Mouse (Mus musculus) cerebellum, adult 9-10 months (tissue): ENCODE measurements around the gene Snapc1.

Source experiments
- DNase-seq: peaks from one replicate; pipeline ENCODE4 v3.0.0; 2022

The Snapc1 gene

DNA sequence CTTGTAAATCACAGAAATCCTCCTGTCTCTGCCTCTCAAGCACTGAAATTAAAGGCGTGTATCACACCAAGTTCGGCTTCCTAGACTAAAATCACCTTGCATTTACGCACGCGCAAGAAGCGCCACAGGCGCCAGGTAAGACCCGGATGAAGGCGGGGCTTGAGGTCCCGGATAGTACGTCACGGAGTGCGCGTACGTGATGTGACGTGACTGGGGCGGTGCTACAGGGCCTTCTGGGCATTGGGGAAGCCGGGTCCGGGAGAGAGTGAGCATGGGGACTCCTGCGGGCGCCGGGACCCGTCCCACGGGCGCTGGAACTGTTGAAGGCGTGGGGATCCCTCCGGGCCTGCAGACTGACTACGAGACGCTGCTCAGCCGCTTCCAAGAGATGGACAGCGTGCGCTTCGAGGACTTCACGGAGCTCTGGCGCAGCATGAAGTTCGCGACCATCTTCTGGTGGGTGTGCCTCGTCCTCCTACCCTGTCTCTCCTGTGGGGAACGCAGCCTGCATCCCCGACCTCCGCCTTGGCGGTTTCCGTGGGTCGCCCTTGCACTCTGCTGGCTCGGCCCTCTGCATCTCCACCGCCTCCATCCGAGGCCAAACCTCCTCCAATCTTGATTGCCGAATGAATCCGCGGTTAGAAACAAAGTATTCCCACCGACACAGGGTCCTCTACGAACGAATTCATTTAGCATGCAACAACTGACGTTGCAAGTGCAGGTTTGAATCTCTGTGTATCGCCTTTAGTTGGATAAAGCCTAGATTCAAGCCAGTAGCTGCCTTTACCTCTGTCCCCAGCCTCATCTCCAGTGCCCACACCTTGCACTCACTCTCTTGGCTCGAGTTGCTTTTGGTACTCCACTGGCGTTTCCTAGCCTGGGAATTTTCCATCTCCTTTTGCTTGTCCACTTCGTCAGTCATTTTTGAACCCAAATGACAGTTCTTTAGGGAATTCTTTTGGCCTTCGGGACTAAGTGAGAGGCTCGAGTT is at the start of gene Snapc1:
Snapc1 (plus strand) TSS at position 191 of the 991 bp plus-strand sequence.
- DNase-seq, result peak; percentile 98

DNA sequence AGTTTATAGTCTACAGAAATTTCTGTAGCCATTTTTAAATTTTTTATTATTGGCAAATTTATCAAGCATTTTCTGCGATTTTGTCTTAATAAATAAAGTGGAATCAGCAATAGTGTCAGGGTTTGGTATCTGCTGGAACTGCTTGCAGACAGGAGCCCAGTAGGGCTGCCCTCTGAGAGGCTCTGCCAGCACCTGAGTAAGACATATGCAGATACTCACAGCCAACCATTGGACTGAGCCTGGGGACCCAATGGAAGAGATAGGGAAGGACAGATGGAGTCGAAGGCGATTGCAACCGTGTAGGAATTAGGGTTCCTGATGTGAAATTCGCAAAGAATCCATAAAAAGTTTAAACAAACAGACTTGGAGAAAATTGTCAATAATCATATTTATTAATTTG is 45.8 kb upstream of the Snapc1 start:
- peak; percentile 52 for DNase-seq

DNA sequence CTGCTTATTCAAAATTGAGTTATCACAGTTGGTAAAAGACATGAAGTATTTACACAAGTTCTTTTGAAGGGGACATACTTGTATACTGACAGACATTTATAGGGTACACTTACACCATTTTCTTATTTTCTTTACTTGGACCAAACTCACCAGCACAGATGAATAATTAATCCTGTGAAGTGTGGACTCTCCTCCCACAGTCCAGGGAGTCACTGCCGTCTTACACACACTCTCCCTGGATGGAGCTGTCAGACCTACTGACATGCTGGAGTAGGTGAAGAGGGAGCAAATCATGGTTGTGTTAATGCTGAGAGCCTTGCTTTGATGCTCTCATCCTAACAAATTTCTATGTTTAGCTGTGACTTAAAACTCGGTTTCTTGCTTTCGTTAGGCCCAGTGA is 34.0 kb upstream of the Snapc1 start:
- no peak for DNase-seq

DNA sequence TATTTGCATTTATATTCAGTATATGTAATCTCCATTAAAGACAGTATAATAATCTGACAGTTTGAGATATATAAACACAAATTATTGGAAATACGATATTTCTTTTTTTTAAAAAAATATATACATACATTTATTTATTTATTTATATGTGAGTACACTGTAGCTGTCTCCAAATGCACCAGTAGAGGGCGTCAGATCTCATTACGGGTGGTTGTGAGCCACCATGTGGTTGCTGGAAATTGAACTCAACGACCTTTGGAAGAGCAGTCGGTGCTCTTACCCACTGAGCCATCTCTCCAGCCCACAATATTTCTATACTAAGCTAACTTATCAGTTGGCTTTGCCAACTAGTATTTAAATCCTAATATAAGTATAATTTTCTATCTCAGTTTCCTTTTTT is 33.0 kb upstream of the Snapc1 start:
- DNase-seq, result no peak

DNA sequence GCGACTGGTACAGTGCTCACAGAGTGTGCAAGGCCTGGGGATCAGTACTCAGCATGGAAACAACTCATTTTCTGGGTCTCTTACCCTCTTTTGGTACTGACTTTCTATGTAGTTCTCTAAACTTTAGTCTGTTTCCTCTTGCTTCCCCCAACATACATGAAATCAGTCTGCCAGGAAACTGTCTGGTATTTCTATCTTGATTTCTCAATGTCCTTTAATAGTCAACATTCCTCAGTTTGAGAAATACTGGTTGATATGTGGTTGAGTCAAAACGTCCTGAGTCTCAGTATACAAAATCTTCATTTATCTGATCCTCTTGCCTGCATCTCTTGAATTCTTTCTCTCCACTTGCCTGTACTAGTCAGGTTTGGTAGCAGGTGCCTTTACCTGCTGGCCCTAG is 29.8 kb upstream of the Snapc1 start:
- no peak for DNase-seq

DNA sequence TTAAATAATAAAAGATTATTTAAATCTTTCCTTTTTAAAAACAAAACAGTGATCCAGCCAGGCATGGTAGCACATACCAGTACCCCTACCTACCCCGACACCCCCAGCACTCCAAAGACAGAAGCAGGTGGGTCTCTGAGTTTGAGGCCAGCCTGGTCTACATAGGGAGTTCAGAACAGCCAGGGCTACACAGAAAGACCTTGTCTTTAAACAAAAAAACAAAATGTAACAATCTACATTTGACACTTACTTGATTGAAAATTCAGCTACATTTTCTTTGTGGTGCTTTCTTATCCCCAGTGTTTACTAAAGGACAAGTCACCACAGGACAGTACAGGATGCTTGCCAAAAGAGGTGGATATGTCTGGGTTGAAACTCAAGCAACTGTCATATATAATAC is 26.9 kb upstream of the Snapc1 start, which contains the start of gene Gm49321:
Gm49321 (plus strand) TSS at position 301 of the 400 bp plus-strand sequence.
- no peak for DNase-seq

DNA sequence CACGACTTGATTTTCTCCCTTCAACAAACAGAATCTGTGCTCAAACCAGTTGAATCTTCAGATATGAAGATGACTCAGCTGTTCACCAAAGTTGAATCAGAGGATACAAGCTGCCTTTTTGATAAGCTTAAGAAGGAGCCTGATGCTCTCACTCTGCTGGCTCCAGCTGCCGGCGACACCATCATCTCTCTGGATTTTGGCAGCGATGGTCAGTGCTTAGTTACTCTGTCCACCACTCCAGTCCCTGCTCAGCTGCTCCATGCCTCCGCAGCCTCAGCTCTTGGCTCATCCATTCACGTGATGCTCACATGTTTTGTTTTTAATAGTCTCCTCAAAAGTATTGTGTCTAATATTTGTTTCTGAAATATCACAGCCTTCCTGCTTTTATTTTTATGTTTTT is 24.7 kb upstream of the Snapc1 start:
- no peak for DNase-seq

DNA sequence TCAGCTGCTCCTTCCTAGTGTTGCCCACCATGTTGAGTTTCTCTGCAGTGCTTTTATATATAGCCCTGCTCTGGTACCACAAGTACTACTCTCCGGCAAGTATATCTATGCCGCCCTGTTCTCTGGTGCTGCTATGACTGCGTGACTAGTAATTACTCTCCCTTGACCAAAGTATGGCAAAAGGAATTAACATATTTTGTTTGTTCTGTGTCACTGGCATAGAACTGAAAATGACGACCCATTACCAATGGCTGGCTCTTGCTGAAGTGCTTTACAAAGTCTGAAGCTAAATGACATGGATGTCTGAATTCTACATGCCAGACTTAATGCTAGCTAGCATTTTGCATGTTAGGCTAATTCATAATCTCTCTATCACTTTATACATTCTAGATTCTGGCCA is 15.9 kb upstream of the Snapc1 start:
- no peak for DNase-seq

DNA sequence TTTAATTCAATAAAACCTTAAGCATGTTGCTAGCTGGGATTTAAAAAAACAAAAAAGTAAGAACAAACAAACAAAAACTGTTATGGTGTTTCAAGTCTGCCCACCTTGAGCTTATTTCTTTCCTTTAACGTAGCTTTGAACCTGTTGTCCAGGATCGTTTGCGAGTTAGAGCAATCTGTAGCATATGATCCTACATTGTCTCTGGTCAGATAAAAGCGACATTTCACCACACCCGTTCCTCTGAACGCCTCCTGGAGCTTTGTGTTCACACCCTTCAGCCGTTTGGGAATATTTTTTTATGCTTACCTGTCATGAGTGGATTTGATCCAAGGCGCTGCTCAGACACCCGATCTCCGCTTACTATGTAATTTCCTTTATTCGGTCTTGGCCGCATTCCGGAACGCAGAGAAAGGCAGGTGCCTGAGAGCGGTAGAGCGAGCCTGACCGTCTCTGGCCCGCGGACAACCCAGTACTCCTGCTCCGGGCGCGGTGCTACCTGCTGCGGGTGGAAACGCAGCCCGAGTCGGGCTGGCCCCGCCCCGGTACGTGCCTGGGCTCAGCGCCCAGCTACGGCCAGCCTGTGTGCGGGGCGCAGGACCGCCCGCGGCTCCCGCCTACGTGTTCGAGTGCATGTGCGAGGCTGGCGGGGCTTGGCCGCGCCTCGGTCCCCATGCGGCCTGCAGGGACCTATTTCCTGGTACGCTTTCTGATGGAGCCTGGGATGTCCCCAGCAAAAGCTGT is 14.8 kb upstream of the Snapc1 start:
- DNase-seq, result peak; percentile 86

DNA sequence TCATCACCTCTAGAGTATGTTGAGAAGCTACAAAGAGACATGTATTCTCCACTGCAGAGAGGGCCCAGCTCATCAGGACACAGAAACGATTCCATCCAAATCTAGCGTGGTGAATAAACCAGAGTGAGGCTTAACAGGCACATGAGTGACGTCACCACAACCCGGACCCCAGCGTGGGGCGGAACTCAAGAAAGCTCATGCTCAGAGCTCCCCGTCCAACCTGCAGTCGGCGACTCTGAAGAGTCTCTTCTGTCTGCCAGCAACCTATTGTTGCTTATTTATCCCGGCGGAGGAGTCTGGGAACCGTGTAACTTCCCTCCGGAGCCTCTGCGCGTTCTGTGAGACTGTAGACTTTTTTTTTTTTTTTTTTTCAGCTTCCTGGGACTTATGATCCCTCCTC is 11.4 kb upstream of the Snapc1 start:
- peak; percentile 46 for DNase-seq

DNA sequence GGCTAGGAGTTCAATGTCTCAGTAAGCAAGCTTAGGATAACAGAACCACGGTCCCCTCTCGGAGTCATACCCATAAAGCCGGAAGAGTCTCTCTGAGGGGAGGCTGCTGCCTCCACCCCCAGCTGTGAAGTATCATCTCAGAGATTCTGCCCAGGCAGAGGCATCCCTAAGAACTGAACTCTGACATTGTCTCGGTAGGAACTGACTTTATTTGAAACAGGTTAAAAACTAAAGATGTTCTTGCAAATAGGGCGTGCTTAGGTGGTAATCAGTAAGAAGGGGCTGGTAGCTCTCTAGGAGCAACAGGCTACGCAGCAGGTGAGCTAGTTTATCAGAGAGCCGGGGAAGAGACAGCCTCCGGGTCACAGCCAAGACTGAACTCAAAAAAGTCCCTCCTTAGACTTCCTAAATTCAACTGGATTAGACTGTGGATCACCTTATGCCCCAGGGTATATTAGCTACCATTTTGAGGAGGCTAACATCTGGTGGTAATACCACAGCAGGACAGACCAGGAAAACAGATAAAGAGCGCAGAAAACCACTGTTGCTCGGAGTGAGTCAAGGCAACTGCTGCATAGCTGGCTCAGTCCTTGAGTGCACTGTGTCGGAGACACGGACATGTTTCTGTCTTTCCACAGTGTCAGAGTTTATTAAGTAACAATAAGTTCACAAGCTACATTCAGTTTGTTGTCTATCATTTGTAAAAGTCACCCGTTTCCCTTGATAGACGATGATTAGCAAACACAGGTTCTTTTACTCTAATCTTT is 10.7 kb upstream of the Snapc1 start:
- DNase-seq, result peak; percentile 21

DNA sequence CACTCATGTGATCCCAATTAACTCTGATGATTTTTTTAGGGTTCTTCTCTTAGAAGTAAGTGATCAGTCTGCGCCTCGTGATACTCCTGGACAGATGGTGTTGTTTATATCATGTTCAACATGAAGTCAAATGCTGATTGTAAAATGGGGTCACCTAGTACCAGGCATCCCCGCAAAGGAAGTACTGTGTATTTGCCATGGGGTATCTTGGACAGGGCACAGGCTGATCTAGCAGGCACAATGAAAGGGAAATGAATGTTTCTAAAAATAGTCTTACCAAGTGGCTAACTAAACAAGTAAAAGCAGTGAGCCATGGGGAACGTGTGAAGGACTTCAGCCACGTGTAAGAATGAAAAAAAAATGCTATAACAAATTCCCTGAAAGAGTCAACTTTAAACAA is 9.5 kb upstream of the Snapc1 start:
- DNase-seq, result peak; percentile 69

DNA sequence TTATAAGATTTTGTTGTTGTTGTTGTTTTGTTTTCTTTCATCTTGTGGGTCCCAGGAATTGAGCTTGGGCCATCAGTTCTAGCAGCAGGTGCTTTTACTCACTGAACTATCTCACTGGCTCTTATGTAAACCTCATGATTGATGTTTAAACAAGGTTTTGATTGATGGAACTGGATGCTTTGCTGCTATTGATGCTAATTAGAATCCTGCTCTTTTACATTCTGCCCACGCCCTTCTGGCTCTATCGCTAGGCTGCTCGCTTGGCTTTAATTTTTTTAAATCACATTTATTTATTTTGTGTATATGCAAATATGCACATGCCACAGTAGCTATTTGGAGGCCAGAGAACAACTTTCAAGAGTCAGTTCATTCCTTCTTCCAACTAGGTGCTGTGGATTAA is 6.6 kb upstream of the Snapc1 start:
- DNase-seq, result no peak

DNA sequence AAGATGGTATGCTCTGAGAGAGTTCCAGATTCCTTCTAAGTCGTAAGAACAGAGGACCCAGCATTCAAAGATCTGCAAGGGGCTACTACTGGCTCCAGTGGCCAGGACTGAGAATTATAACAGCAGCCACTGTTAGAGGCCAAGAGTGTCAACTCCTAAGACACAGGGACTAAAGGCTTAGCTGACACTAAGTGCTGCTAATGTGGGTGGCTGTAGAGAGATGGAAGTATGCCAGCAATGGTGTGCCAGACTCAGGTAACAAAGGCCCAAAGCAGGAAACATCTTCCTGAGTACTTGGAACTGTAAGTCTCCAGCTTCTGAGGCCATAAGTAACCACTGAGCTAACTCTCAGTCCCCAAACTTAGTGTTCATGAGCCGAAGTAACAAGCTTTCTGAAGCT is 5.5 kb upstream of the Snapc1 start:
- no peak for DNase-seq

DNA sequence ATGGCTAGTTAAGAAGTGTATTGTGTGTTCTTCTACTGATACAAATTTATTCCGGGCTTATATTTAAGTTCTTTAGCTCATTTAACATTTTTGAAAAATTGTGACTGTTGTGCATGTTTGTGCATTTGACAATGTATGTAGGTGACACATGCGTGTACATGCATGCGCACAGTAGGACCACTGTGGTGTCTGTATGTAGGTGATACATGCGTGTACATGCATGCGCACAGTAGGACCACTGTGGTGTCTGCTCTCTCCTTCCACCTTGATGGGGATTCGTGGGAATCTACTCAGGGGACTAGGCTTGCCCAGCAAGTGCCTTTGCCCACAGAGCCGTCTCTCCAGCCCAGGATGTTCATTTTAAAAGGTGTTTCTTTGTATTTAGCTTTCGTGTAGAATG is 4.9 kb downstream of the Snapc1 start:
- DNase-seq, result no peak

DNA sequence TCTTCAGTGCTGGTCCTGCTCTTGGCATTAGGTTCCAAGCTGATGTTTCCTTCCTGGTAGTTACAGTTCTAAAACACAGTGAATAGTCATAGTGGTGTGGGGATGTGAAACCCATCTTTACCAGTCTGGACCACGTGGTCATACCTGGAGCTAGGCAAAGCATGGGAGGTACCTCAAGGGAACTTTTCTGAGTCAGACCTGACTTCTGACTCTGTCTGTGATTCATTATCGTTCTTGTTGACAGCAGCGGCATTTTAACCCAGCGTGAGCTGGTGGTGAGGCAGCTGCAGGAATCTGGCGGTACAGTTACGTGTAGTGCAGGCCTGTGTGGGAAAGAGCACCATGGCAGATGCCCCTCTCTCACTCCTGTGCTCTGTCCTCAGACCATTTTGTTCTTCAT is 10.3 kb downstream of the Snapc1 start:
- DNase-seq, result no peak

DNA sequence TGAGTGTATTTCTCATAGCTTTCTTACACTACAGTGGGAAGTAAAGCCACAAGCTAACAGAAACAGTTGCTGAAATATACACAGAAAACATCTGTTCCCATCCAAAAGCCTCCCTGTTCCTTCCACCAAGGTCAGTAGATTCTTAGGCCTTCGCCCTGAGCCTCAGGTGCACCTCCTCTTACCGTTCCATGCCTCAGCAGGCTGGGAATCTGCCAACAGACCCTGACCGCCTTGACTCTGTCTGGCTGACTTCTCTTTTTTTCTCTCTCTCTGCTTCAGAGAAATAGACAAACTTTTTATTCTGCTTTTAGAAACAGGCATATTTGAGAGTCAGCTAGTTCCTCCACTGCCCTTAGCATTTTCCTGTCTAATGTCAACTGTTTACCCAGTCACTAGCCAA is 13.9 kb downstream of the Snapc1 start:
- no peak for DNase-seq

DNA sequence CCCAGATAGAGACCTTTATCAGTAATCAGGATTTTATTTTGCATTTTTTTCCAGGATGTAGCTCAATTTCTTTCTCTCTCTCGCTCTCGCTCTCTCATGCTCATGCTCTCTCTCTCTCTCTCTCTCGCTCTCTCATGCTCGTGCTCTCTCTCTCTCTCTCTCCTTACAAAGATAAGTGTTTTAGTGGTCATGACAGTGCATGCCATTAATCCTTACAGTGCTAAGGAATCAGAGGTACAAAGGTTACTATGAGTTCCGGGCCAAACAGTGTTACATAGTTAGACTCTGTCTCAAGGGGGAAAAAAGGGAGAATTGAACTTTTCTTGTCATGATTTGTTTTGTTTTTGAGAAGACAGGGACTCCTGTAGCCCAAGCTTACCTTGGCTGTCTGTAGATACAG is 15.4 kb downstream of the Snapc1 start:
- DNase-seq, result no peak

DNA sequence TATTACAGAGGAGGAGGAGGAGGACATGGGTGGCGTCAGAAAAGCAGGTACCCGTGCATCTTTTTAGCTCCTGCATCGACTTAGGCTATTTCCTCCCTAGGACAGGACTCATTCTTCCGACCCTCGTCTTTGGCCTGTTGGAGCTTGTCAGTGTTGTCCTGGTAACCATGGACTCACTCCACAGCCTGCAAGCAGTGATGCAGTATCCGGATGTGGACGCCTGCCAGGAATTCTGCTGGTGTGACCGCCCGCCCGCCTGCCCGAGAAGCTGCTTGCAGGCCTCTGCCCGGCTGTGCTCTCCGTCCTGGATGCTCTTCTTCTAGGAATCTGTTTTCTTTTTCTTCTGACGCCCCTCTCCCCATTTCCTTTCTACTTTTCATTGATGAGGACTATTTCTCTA is 18.3 kb downstream of the Snapc1 start:
- peak; percentile 69 for DNase-seq

DNA sequence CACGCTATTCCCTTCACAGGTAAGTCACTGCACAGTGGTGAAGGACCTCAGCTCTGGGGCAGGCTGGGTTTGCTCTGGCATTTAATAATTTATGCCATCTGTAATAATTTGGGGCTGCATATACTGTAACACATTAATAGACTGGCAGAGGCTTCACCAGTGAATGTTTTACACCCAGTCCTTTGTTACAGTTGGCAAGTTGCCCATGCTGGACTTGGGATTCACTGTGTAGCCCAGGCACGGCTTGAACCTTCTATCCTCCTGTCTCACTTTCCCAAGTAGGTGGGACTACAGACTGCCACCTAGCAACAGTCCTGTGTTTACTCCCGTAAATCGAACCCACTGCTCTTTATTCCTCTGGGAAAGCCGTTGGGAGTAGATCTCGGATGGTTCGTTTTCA is 22.0 kb downstream of the Snapc1 start:
- DNase-seq, result no peak

DNA sequence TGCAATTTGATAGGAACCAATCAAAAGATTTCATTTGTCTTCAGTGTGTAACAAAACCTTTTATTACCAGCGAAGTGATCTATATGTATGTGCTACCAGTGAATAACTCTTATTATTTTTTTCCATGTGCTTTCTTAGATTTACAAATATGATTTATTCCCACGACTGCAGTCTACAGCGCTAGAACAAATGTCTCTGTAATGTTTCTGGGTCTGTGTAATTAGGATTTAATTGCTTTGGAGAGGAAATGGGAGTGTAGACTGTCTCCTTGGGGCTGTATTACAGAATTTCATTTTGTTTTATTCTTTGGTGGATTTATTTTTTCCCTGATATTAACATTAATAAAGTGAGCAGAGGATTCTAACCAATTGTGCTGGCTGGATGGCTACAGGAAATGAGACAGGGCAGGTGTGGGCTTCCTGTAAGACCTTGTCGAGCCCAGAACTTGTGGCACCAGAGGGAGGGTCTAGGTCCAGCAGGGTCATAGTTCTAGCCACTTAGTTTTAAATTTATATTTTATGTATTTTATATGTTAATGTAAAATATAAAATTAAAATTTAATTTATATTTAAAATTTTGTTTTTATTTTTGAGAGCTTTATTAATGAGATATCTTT is 24.2 kb downstream of the Snapc1 start:
- no peak for DNase-seq

DNA sequence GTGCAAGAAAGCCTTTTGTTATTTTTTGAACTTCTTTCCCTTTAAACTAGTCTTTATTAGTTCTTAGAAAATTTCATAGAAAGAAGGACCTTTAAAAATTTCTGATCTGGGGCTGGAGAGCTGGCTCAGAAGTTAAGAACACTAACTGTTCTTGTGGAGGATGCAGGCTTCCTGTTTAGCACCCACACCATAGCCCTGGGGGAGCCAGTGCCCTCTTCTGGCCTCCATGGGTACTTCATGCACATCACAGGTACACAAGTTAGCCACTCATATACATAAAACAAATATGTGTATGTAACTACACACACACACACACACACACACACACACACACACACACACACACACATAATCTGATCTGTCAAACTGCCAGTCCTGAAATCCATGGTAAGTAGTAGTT is 25.3 kb downstream of the Snapc1 start:
- no peak for DNase-seq

DNA sequence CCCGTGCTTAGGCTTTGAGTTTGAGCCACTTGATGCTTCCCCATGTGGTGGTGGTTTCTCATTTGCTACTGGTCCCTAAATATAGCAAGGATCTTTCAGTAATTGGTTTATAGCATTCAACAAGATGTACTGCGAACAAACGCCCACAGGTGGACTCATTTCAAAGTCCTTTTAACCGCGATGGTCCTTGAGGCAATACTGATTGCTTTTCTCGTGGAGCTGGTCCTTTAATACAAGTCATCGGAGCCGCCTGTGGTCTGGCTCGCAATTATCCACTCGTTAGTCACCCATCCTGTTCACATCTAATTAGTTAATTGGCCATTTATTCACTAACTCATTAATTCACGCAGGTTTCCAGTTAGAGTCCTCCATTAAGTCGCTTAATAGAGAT is 32.6 kb downstream of the Snapc1 start:
- DNase-seq, result no peak
